Mouse (Mus musculus): ENCODE data around the gene Gm14308.
"Not testable (repeated sequence)": the region's sequence is repeated elsewhere in the genome, so short reads cannot be mapped to it uniquely, and the experiment has no call there.

The Gm14308 gene

GRCm38 (mm10) chr2:176636244-176636643, at the start of gene Gm14308:
TSS of gene Gm14308 (minus strand) at chr2:176636344.
- DNase-seq (ENCODE audit: low read depth, low spot score): not testable (repeated sequence)

- not testable (repeated sequence) for DNase-seq (ENCODE audit: low read depth, low spot score)
These were observed 34.1 kb upstream of the Gm14308 start, which contains the start of gene Zfp973 for GRCm38 (mm10) chr2:176670222-176670621. TSS of gene Zfp973 (plus strand) at chr2:176670522.
